Mouse (Mus musculus): ENCODE results near the gene Ehbp1.

- TF ChIP-seq CTCF (IDR thresholded peaks at IDR 0.05; ENCODE audit: borderline replicate concordance, insufficient read depth, low read depth, low read length) (no peak), POLR2A (IDR thresholded peaks at IDR 0.05; ENCODE audit: borderline replicate concordance, insufficient read depth, low read length) (no peak)
Observed at GRCm38 (mm10) chr11:22007088-22007780, 334.9 kb downstream of the Ehbp1 start.
